Mouse (Mus musculus) neural tube, embryonic 14.5 days (tissue): ENCODE data around the gene Nkx6-1. TPM values are rescaled to one million over a fixed set of nuclear protein-coding genes. Genes with fewer than 3 reads are reported as not detected.
A peak's percentile ranks its signal among the peaks of the same experiment; 100 is the strongest.

Source experiments
- ATAC-seq: fragments of 200-750 bp; cut with Nextera tagmentation; 2 replicates; pipeline ENCODE4 v1.8.0; 2017; ENCODE audit warnings: low read depth, mild to moderate bottlenecking, moderate TSS enrichment, moderate library complexity
- H3K27ac ChIP-seq: fragments of 300-500 bp; sonication (generic); 2 replicates; pipeline ENCODE4 v1.5.1; 2014; ENCODE audit warnings: low read depth, mild to moderate bottlenecking, control low read depth, low read length, moderate library complexity, mixed read lengths
- H3K27me3 ChIP-seq: fragments of 300-500 bp; sonication (generic); 2 replicates; pipeline ENCODE4 v1.6.1; 2014; ENCODE audit warnings: low read length; ENCODE audit not compliant: control insufficient read depth, insufficient read depth
- H3K36me3 ChIP-seq: fragments of 300-500 bp; sonication (generic); 2 replicates; pipeline ENCODE4 v1.6.1; 2014; ENCODE audit warnings: low read length, mixed read lengths; ENCODE audit not compliant: control insufficient read depth, insufficient read depth
- H3K4me1 ChIP-seq: fragments of 300-500 bp; sonication (generic); 2 replicates; pipeline ENCODE4 v1.6.1; 2014; ENCODE audit warnings: low read length; ENCODE audit not compliant: control insufficient read depth, insufficient read depth
- H3K4me2 ChIP-seq: fragments of 300-500 bp; sonication (generic); 2 replicates; pipeline ENCODE4 v1.6.1; 2014; ENCODE audit warnings: mild to moderate bottlenecking, low read depth, low read length, control low read depth
- H3K4me3 ChIP-seq: fragments of 300-500 bp; sonication (generic); 2 replicates; pipeline ENCODE4 v1.5.1; 2014; ENCODE audit warnings: low read depth, low read length, control low read depth, mixed read lengths
- H3K9ac ChIP-seq: fragments of 300-500 bp; sonication (generic); replicated peaks from 2 replicates; pipeline ENCODE4 v1.6.1; 2014; ENCODE audit warnings: low read depth, mild to moderate bottlenecking, control low read depth, low read length, mixed read lengths
- H3K9me3 ChIP-seq: fragments of 300-500 bp; sonication (generic); 2 replicates; pipeline ENCODE4 v1.6.1; 2016; ENCODE audit warnings: low read length; ENCODE audit not compliant: control insufficient read depth
- WGBS: fragments of 180-500 bp; shearing (Covaris S2); extraction: QIAGEN DNeasy Blood & Tissue Kit; methylation state at CpG from one replicate; pipeline ENCODE4 v1.1.7; 2014; 5-methylcytosine and 5-hydroxymethylcytosine counted together
- polyA plus RNA-seq: library from polyadenylated mRNA; unstranded; fragments of >200 nt; fragmentation: Nextera tagmentation; extraction: Ambion mirVana; gene quantifications from 2 replicates; pipeline ENCODE4 v1.2.1, GENCODE M21; 2014

Nkx6-1 gene
- 4.7 and 5.4 TPM in 2 replicates for polyA plus RNA-seq

DNA sequence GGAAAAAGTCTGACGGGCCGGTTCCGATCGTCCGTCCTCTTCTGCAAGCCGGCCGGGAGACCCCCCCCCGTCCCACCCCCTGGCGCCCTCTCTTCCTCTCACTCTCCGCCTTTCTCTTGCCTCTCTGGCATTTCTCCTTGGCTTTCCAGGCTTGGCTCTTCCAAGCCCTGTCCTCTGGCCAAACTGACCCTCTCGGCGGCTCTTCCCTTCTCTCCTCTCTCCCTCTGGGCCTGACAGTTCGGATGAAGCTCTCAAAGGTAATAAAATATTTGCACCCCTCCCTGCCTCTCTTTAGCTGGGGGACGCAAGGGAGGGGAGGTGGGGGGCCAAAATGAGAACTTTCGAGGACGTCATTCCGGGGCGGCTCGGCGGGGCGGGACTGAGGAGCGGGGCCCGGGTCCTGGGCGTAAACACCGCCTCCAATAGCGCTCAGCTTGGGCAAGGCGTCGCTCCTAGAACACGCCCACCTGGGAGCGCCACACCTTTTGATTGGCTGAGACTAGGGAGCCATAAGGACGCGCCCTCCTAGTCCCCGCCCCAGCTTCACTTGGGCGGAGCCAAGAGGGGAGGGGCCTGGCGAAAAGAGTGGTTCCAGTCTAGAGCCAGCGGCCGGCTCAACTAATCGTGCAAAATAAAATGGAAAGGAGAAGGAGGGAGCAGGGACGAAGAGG is at the start of gene Nkx6-1:
Gene Nkx6-1 (minus strand): TSS at position 52 of the 671 bp plus-strand sequence.
- peak within 1 kb of the TSS; percentile 35 for H3K4me3 ChIP-seq
- ATAC-seq, result peak; percentile 92
- H3K36me3 ChIP-seq, result no peaks in the 10 kb centered on the region
- H3K9ac ChIP-seq, result peak within 1 kb of the TSS; percentile 53
- peak within 1 kb of the TSS; percentile 38 for H3K4me2 ChIP-seq
- peaks cover 4% of the 10 kb centered on the region; the same call in 1 of the 2 replicates for H3K4me1 ChIP-seq
- under 1% methylated on average over 38 of the region's 39 CpGs for WGBS
- no peaks in the 10 kb centered on the region for H3K9me3 ChIP-seq
- H3K27ac ChIP-seq, result peak within 1 kb of the TSS; percentile 55; the same call in 1 of the 2 replicates
- H3K27me3 ChIP-seq, result peaks cover 48% of the 10 kb centered on the region

DNA sequence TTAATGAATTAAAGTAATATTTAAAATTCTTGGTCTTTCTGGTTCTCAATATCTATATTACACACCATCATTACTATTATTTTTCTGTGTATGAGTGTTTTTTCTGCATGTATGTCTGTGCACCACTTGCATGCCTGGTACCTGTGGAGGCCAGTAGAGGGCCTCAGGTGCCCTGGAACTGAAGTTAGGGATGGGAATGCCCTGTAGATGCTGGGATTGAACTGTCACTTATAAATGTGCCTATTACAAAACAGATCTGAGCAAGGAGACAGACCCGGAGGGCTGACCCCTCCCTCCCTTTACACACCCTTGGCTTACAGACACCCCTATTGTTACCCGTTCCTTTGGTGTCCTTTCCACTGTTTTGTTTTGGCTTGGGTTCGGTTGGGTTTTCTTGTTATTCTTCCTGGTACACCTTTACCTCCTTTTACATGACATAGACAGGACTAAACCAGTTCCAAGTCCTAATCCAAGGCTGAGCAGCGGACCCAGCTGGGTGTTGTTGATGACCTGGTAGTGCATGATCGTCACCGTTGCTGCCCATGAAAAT is 48.3 kb upstream of the Nkx6-1 start:
- H3K4me1 ChIP-seq, result no peaks in the 10 kb centered on the region
- no peak overlapping the region for H3K4me3 ChIP-seq
- H3K4me2 ChIP-seq, result no peak overlapping the region
- no peak overlapping the region for H3K9ac ChIP-seq
- H3K27me3 ChIP-seq, result no peaks in the 10 kb centered on the region
- H3K9me3 ChIP-seq, result no peaks in the 10 kb centered on the region
- H3K36me3 ChIP-seq, result no peaks in the 10 kb centered on the region
- no peak overlapping the region for H3K27ac ChIP-seq
- ATAC-seq, result no peak
- 85% methylated on average over 6 of the region's 6 CpGs for WGBS

DNA sequence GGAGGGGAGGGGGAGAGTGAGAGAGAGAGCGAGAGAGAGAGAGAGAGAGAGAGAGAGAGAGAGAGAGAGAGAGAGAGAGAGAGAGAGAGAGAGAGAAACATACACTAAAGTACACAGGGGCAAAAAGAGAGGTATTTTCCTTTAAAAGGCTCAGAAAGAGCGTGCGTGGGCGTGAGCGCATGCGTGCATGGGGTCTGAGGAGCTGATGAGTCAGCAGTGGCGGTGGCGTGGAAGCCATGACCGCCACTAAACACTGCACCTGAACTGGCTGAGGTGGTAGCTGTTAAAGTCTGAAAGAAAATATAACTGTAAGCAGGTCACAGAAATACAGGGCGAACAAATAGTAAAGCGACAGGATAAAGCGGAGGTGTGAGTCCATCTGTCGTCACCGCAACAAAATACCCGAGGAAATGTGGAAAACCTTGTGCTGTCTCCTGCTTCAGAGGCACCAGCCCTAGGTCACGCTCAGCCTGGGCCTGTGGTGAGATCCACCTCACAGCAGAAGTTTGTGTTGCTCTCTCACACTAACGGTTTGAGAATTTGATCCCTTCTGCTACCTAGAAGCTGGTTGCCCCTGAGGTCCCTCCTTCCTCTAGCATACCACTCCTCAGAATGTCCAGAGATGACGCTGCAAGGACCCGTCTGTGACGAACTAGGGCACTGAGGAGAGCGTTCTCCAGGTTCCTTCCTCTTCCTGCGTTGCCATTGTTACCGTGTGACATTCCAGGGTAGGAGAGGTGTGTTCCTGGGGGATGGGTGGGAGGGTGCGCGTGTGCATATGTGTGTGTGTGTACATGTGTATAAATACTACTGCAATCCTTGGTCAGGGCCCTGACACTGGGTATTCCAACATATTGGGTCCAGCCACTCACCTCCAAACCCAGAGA is 38.8 kb upstream of the Nkx6-1 start:
- H3K9ac ChIP-seq, result no peak overlapping the region
- 83% methylated on average over 24 of the region's 25 CpGs for WGBS
- H3K4me1 ChIP-seq, result no peaks in the 10 kb centered on the region
- no peaks in the 10 kb centered on the region for H3K9me3 ChIP-seq
- ATAC-seq, result no peak
- no peak overlapping the region for H3K4me3 ChIP-seq
- no peak overlapping the region for H3K4me2 ChIP-seq
- no peaks in the 10 kb centered on the region for H3K36me3 ChIP-seq
- no peaks in the 10 kb centered on the region for H3K27me3 ChIP-seq
- H3K27ac ChIP-seq, result no peak overlapping the region

DNA sequence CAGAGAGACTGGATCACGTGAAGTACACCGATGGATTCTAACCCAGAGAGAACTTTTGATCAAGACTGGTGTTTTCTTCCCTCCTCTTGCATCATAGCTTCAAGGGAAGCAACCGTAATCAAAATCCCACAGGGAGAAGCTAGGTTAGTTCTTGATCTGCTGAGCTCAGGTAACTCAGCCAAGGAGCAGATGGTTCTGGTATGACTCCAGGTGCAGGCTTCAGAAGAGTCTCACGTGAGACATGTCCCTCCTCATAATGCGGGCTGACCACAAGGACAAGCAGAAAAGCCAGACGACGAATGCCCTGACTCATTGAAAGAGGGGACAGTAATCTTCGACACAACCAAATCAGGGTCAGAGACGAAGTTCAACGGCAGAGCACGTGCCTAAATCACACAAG is 37.8 kb upstream of the Nkx6-1 start:
- H3K9ac ChIP-seq, result no peak overlapping the region
- H3K4me1 ChIP-seq, result no peaks in the 10 kb centered on the region
- no peak overlapping the region for H3K4me3 ChIP-seq
- no peak overlapping the region for H3K4me2 ChIP-seq
- no peaks in the 10 kb centered on the region for H3K36me3 ChIP-seq
- no peaks in the 10 kb centered on the region for H3K27me3 ChIP-seq
- H3K27ac ChIP-seq, result no peak overlapping the region
- ATAC-seq, result no peak
- no peaks in the 10 kb centered on the region for H3K9me3 ChIP-seq
- WGBS, result 87% methylated on average over 11 of the region's 11 CpGs

DNA sequence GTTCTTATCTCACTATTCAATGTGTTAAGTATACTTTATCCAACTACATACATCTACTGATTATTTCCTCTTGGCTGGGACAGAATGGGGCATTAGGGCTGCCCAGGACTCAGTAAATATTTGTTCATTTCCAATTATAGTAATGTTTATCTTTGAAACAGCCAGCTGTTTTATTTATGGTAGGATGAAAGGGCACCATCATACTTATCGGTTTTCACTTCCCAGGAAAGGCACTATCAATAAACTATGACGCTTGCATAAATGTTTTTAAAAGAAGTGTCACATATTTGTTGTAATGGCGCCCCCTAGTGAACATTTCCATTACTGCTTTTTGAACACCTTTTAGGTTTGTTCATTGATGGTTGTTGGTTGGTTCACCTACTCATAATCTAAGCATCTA is 35.8 kb upstream of the Nkx6-1 start:
- Histone ChIP-seq H3K9me3 (no peaks in the 10 kb centered on the region), H3K4me2 (no peak overlapping the region), H3K36me3 (no peaks in the 10 kb centered on the region), H3K27me3 (no peaks in the 10 kb centered on the region), H3K27ac (no peak overlapping the region), H3K9ac (no peak overlapping the region), H3K4me3 (no peak overlapping the region), H3K4me1 (no peaks in the 10 kb centered on the region)
- WGBS, result 7% methylated on average over 3 of the region's 3 CpGs
- ATAC-seq, result no peak

DNA sequence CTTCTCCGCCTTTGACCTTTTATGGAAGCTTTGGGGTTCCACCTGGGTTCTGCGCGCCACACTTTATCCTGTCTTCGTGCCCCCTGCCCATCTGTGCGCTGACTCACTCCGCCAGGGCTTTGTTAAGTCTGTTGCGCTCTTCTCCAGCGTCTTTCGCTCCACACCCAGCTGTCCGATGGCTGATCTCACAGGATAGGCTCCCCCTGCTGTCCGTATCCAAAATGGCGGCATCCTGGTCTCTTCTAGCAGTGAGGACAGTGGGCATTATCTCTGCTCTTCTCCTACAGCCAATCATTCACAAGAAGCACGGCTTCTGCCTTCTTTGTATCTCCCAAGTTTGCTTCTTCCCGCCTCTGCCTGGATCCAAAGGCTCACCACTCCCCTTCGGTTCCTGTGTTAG is 23.8 kb upstream of the Nkx6-1 start:
- Histone ChIP-seq H3K4me3 (no peak overlapping the region), H3K4me2 (0 out of 2 replicates have a peak overlapping the region, but pooled peaks have one; percentile 18), H3K4me1 (no peaks in the 10 kb centered on the region), H3K27ac (0 out of 2 replicates have a peak overlapping the region, but pooled peaks have one; percentile 10), H3K27me3 (no peaks in the 10 kb centered on the region), H3K9ac (no peak overlapping the region), H3K36me3 (no peaks in the 10 kb centered on the region), H3K9me3 (no peaks in the 10 kb centered on the region)
- peak; percentile 63; the same call in 1 of the 2 replicates for ATAC-seq
- WGBS, result 15% methylated on average over 15 of the region's 15 CpGs

DNA sequence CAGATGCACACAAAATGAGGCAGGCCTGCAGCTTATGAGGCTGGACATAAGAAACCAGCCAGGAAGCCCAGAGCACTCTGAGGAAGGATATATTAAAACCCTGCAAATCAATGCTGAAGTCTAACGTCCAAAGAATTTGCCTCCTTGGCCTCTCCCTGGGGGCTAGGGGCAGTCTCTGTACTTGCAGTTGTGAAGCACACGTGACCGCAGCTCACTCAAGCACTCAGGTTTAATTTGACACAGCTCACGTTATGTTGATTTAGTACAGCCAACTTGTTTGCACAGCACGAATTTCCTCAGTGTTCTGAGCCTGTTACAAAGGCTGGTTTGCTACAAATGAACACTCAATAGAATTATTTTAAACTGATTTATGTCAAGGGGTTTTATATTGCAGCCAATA is 18.5 kb upstream of the Nkx6-1 start:
- no peak for ATAC-seq
- no peak overlapping the region for H3K4me2 ChIP-seq
- H3K27me3 ChIP-seq, result no peaks in the 10 kb centered on the region
- H3K9me3 ChIP-seq, result no peaks in the 10 kb centered on the region
- 54% methylated on average over 5 of the region's 5 CpGs for WGBS
- H3K4me3 ChIP-seq, result no peak overlapping the region
- H3K9ac ChIP-seq, result no peak overlapping the region
- no peaks in the 10 kb centered on the region for H3K36me3 ChIP-seq
- H3K27ac ChIP-seq, result no peak overlapping the region
- H3K4me1 ChIP-seq, result no peaks in the 10 kb centered on the region

DNA sequence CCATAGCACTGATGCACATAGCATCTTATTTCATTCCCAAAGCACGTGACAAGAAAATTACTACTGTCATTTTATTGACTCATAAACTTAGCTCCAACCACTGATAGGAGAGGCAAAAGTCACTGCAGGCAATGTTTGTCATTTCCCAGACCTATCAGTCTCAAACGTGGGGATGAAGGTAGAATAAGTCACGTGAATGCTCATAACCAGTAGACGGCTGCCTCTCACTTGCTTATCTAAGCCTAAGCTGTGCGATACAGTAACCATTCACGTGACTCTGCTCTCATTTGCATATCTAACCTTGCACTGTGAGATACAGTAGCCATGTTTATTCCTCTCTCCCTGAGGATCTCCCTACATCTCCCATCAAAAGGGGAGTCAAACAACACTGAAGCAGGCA is 15.5 kb upstream of the Nkx6-1 start:
- Histone ChIP-seq H3K4me3 (no peak overlapping the region), H3K9ac (no peak overlapping the region), H3K9me3 (no peaks in the 10 kb centered on the region), H3K27me3 (no peaks in the 10 kb centered on the region), H3K4me2 (no peak overlapping the region), H3K4me1 (no peaks in the 10 kb centered on the region), H3K27ac (no peak overlapping the region), H3K36me3 (no peaks in the 10 kb centered on the region)
- ATAC-seq, result no peak
- 74% methylated on average over 6 of the region's 6 CpGs for WGBS

DNA sequence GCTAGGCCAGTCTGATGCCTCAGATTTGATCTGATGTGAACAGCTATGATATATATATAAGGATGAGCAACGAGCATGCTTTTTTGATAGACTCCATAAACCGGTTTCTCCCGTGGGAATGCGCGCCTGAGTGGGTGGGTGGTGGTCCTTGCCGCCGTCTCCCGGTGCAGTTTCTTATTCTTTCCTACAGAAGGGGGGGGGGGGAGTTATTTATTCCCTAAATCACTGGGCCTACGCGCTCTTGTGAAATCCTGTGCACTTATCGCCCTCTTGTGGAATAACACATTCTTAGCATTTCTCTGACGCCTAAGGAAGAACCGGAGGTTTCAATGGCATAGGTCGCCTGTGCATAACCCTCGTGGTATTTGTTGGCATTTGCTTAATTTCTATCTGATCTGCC is 4.6 kb upstream of the Nkx6-1 start:
- H3K4me2 ChIP-seq, result no peak overlapping the region
- H3K36me3 ChIP-seq, result no peaks in the 10 kb centered on the region
- peaks cover 26% of the 10 kb centered on the region for H3K27me3 ChIP-seq
- H3K9me3 ChIP-seq, result no peaks in the 10 kb centered on the region
- no peak overlapping the region for H3K27ac ChIP-seq
- peak; percentile 18; the same call in 1 of the 2 replicates for ATAC-seq
- no peak overlapping the region for H3K9ac ChIP-seq
- WGBS, result 1% methylated on average over 15 of the region's 15 CpGs
- H3K4me3 ChIP-seq, result no peak overlapping the region
- no peaks in the 10 kb centered on the region for H3K4me1 ChIP-seq
